Mouse (Mus musculus): ENCODE data around the gene Pde5a.

Gene Pde5a

GRCm38 (mm10) chr3:122728852-122729600, at the start of gene Pde5a:
Gene Pde5a, plus strand, starts transcription at chr3:122728947.
- DNase-seq (ENCODE audit: low spot score in 2 of 2) = peak; percentile 31 to 61

- no peak for DNase-seq (ENCODE audit: low spot score in 2 of 2)
Observed at GRCm38 (mm10) chr3:122680851-122681250, 47.9 kb upstream of the Pde5a start.

- DNase-seq (ENCODE audit: low spot score in 2 of 2) = no peak
Observed at GRCm38 (mm10) chr3:122682352-122682751, 46.4 kb upstream of the Pde5a start.

- no peak for DNase-seq (ENCODE audit: low spot score in 2 of 2)
Observed at GRCm38 (mm10) chr3:122684832-122685231, 43.9 kb upstream of the Pde5a start.

GRCm38 (mm10) chr3:122693039-122693438, 35.7 kb upstream of the Pde5a start:
- no peak for DNase-seq (ENCODE audit: low spot score in 2 of 2)

GRCm38 (mm10) chr3:122695870-122696269, 32.9 kb upstream of the Pde5a start:
- DNase-seq (ENCODE audit: low spot score in 2 of 2) = no peak

GRCm38 (mm10) chr3:122696672-122697071, 32.1 kb upstream of the Pde5a start:
- no peak for DNase-seq (ENCODE audit: low spot score in 2 of 2)

- DNase-seq (ENCODE audit: low spot score in 2 of 2) = no peak
Observed at GRCm38 (mm10) chr3:122704209-122704608, 24.5 kb upstream of the Pde5a start.

- no peak for DNase-seq (ENCODE audit: low spot score in 2 of 2)
Observed at GRCm38 (mm10) chr3:122705246-122705645, 23.5 kb upstream of the Pde5a start.

GRCm38 (mm10) chr3:122708485-122708884, 20.3 kb upstream of the Pde5a start:
- DNase-seq (ENCODE audit: low spot score in 2 of 2) = no peak

GRCm38 (mm10) chr3:122710141-122710540, 18.6 kb upstream of the Pde5a start:
- DNase-seq (ENCODE audit: low spot score in 2 of 2) = no peak

- no peak for DNase-seq (ENCODE audit: low spot score in 2 of 2)
Observed at GRCm38 (mm10) chr3:122718631-122719030, 10.1 kb upstream of the Pde5a start.

GRCm38 (mm10) chr3:122721522-122721921, 7.2 kb upstream of the Pde5a start:
- no peak for DNase-seq (ENCODE audit: low spot score in 2 of 2)

- DNase-seq (ENCODE audit: low spot score in 2 of 2) = peak in 1 of 2 experiments; percentile 9
Observed at GRCm38 (mm10) chr3:122729601-122729959, 833 bp downstream of the Pde5a start.

GRCm38 (mm10) chr3:122729960-122730740, 1.4 kb downstream of the Pde5a start:
- DNase-seq (ENCODE audit: low spot score in 2 of 2) = peak; percentile 37 to 60

- no peak for DNase-seq (ENCODE audit: low spot score in 2 of 2)
Observed at GRCm38 (mm10) chr3:122730741-122731235, 2.0 kb downstream of the Pde5a start.

- DNase-seq (ENCODE audit: low spot score in 2 of 2) = no peak
Observed at GRCm38 (mm10) chr3:122733806-122734205, 5.1 kb downstream of the Pde5a start.

- DNase-seq (ENCODE audit: low spot score in 2 of 2) = no peak
Observed at GRCm38 (mm10) chr3:122734329-122734728, 5.6 kb downstream of the Pde5a start.

GRCm38 (mm10) chr3:122739460-122739859, 10.7 kb downstream of the Pde5a start:
- DNase-seq (ENCODE audit: low spot score in 2 of 2) = no peak

GRCm38 (mm10) chr3:122744265-122744664, 15.5 kb downstream of the Pde5a start:
- no peak for DNase-seq (ENCODE audit: low spot score in 2 of 2)

- DNase-seq (ENCODE audit: low spot score in 2 of 2) = no peak
Observed at GRCm38 (mm10) chr3:122747921-122748700, 19.4 kb downstream of the Pde5a start.

GRCm38 (mm10) chr3:122763240-122763761, 34.6 kb downstream of the Pde5a start:
- DNase-seq (ENCODE audit: low spot score in 2 of 2) = no peak

Data from frontal cortex, postnatal 10 days (tissue).